Mouse (Mus musculus): ENCODE measurements around the gene Kif21a. TPM values are rescaled to one million over a fixed set of nuclear protein-coding genes. Genes with fewer than 3 reads are reported as not detected.

Kif21a gene
- total RNA-seq, 2 experiments from 2014 or later, result 0.09 to 0.41 TPM

GRCm38 (mm10) chr15:90962548-90962947 is 87.2 kb downstream of the Kif21a start:
- ATAC-seq (replicated peaks; ENCODE audit: poor library complexity, severe bottlenecking), result 0 out of 2 replicates have a peak, but pooled peaks have one; percentile 22

GRCm38 (mm10) chr15:90960831-90961554 is 88.8 kb downstream of the Kif21a start:
- no peak for ATAC-seq (replicated peaks; ENCODE audit: poor library complexity, severe bottlenecking)

DNA sequence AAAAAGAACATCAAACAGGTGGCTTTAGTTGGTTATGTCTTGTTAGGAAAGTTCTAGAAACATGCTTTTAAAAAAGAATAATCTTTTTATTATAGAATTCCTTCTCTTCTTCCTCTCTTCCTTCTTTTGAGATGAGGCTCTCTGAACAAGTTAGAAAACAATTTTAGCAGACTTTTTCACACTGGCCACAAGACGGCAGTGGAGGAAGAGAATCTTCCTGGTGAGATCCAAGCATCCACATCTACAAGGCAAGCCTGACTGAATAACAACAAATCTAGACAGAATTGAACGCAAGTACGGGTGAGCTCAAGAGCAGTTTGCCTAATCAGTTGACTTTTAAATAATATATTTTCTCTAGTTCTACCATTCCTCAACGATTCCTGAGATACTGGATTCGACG is 98.4 kb downstream of the Kif21a start:
- ATAC-seq (replicated peaks; ENCODE audit: poor library complexity, severe bottlenecking), result no peak

DNA sequence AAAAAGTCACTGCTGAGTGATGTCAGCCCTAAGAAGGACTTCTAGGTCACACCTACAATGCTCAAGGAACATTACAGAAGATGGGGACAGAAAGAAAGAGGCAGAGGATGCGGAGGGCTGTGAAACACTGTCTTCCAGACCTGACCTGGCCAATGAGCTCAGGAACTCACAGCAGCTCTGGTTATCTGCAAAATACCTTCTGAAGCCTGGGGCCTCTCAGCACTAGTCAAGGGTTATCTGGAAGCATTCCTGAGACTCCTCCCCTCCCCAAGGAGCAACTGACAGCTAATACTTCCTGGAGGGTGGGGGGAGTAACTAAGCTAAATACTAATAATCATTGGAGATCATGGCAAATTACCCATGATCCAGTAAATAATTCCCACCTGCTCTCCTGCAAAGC is 111.3 kb downstream of the Kif21a start:
- ATAC-seq (replicated peaks; ENCODE audit: poor library complexity, severe bottlenecking), result no peak

DNA sequence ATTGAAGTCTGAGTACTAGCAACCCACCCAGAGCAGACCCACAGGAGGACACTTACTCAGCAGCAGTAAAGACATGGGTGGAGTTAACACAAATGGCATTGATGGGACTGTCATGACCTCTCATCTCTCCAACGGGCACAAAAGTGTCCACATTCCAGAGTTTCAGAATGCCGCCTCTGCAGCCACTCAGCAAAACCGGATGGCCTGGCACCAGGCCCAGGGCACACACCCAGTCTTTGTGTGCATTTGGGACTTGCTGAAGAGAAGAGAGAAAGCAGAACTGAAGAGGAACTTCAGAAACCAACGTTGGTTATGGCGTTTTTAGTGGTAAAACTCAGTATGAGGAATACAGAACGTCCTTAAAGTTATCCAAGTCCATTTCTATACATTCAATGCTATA is 114.2 kb downstream of the Kif21a start:
- no peak for ATAC-seq (replicated peaks; ENCODE audit: poor library complexity, severe bottlenecking)

- ATAC-seq (replicated peaks; ENCODE audit: poor library complexity, severe bottlenecking), result no peak
These were observed 118.3 kb downstream of the Kif21a start for GRCm38 (mm10) chr15:90931451-90931850.

- 0 out of 2 replicates have a peak, but pooled peaks have one; percentile 52 for ATAC-seq (replicated peaks; ENCODE audit: poor library complexity, severe bottlenecking)
These were observed 120.7 kb downstream of the Kif21a start for GRCm38 (mm10) chr15:90929043-90929442.

DNA sequence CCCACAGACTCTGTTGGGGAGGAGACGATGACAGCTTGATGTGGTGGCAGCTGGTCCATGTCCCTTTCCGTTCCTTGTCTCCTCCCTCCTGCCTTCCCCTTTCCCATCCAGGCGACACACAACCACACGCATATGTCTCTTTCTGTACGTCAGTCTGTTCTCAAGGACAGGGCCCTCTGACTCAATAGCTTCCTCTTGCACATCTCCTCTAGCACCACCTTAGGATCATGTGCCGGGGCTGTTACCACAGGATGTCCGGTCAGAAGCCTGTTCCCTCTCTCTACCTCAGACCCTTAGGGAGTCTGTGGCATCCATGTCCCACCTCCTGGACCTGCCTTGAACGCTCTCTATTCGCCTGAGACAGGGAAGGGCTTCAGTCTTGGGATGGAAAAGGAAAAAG is 153.3 kb downstream of the Kif21a start:
- peak; percentile 30; the same call in 1 of the 2 replicates for ATAC-seq (replicated peaks; ENCODE audit: poor library complexity, severe bottlenecking)

GRCm38 (mm10) chr15:90887466-90887865 is 162.3 kb downstream of the Kif21a start:
- no peak for ATAC-seq (replicated peaks; ENCODE audit: poor library complexity, severe bottlenecking)

Other genes starting within 250 kb of the Kif21a start
- 29.6 and 42.3 TPM in 2 replicates for gene Abcd2, start 141.9 kb upstream of the Kif21a start, total RNA-seq (2014; fragmentation: Nextera tagmentation)
- 45.2 and 58.2 TPM in 2 replicates for gene Abcd2, start 141.9 kb upstream of the Kif21a start, total RNA-seq (2017)
- not detected in 2 replicates for gene CN725425, start 149.5 kb upstream of the Kif21a start, total RNA-seq (2014; fragmentation: Nextera tagmentation)
- not detected in 2 replicates for gene CN725425, start 149.5 kb upstream of the Kif21a start, total RNA-seq (2017)